Mouse (Mus musculus) cerebellum, postnatal 10 days (tissue): Measurements from ENCODE around the gene Gnaq.
"Not testable (repeated sequence)": the region's sequence is repeated elsewhere in the genome, so short reads cannot be mapped to it uniquely, and the experiment has no call there.

ENCODE experiments used
- DNase-seq, 2 experiments: peaks; one replicate each; pipeline ENCODE4 v3.0.0; 2021; ENCODE audit warnings: mixed read lengths in 2 of 2

Gene Gnaq

GRCm38 (mm10) chr19:16132791-16132864 lies at the start of gene Gnaq:
TSS of gene Gnaq (plus strand) at chr19:16132831.
- no peak for DNase-seq

GRCm38 (mm10) chr19:16083981-16084630 lies 48.5 kb upstream of the Gnaq start:
- DNase-seq: not testable (repeated sequence)

- DNase-seq: no peak
These were observed 47.4 kb upstream of the Gnaq start for GRCm38 (mm10) chr19:16085248-16085647.

DNA sequence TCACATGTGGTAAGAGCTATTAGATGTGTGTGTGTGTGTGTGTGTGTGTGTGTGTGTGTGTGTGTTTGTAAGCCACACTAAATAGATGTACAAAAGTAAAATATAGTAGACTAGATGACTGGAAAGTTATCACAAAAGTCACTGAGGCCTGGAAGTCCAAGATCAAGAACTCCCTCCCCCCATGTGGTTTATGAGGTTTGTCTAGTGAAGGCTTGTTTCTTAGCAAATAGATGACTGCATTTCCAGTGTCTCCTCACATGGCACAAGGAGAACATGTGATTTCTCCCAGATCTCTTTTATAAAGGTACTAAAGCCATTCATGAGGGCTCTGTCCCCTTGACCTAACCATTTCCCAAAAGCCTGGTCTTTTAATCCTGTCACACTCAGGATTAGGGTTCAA lies 46.5 kb upstream of the Gnaq start:
- DNase-seq: no peak

DNA sequence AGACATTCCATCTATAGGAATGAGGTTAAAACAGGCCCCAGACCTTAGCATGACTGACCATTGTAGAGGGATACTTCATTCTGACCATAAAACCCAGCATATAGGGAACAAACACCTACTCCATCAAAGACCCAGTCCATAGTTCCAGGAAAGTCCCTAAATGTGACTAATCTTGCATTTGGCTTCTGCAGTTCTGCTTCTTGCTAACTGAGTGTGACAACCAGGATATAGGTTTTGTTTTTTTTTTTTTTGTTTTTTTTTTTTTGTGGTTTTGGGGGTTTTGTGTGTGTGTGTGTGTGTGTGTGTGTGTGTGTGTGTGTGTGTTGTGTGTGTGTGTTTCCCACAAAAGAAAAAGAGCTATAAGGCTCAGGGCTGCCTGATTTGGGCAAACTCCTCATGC lies 46.0 kb upstream of the Gnaq start:
- DNase-seq: no peak

DNA sequence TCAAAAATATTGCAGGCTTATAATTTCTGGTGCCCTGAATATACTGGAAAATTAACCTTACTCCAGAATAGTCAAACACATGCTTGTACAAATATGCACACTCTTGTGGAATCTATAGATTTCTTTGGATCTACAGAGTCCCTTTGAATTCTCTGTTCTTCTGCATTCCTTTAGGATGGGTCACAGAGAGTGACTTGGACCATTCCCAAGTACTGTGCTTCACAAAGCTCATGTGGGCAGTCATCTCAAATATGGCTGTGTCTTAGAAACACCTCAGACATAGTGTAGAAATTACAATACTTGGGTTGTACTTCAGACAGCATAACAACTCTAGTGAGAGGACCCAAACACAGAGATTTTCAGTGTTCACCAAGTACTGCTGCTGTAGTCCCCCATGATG lies 45.2 kb upstream of the Gnaq start:
- no peak for DNase-seq

GRCm38 (mm10) chr19:16093616-16094015 lies 39.0 kb upstream of the Gnaq start:
- DNase-seq: no peak

- DNase-seq: no peak
These were observed 22.7 kb upstream of the Gnaq start for GRCm38 (mm10) chr19:16109901-16110300.

GRCm38 (mm10) chr19:16110670-16111069 lies 22.0 kb upstream of the Gnaq start:
- DNase-seq: no peak

- DNase-seq: peak; percentile 98
These were observed 19.3 kb upstream of the Gnaq start for GRCm38 (mm10) chr19:16113295-16113694.

DNA sequence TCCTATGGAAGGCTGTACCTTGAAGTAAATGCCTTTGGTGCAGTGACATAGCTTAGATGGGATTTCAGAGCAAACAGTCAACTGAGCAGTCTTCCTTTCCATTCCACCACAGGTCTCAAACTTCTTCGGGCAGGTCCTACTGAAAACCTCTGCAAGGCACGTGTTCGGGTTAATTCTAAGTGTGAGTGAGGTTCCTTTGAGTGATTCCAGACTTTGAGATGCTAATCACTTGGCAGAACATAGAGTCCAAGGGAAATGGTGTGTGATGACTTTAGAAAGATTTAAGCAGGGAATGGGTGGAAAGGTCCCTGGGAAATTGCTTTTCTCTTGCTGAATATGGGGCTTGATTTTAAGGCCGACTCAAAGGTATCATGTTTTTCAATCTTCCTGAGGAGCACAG lies 14.2 kb upstream of the Gnaq start:
- no peak for DNase-seq

- no peak for DNase-seq
These were observed 11.3 kb upstream of the Gnaq start for GRCm38 (mm10) chr19:16121301-16121700.

- DNase-seq: peak; percentile 50 to 53
These were observed 3.9 kb upstream of the Gnaq start for GRCm38 (mm10) chr19:16128715-16129114.

DNA sequence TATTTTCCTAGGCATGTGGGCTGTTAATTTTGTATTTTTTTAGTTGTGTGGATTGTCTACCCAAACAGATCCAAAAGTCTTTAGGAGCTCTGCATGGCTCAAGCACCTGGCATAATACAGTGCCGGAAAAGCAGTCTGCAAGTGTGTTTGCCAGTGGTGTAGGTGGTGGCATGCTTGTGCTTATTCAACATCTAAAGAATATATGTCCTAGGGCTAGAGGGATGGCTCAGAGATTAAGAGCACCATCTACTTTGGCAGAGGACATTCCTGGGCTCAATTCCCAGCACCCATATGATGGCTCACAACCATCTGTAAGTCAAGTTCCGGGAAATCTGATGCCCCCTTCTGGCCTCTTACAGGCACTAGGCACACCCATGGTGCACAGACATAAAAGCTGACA lies 3.5 kb upstream of the Gnaq start:
- no peak for DNase-seq

GRCm38 (mm10) chr19:16130476-16130875 lies 2.2 kb upstream of the Gnaq start:
- no peak for DNase-seq

- DNase-seq: peak in 1 of 2 experiments; percentile 59
These were observed 800 bp upstream of the Gnaq start for GRCm38 (mm10) chr19:16131831-16132230.

GRCm38 (mm10) chr19:16132340-16132790 lies 266 bp upstream of the Gnaq start:
- peak; percentile 97 to 99 for DNase-seq

DNA sequence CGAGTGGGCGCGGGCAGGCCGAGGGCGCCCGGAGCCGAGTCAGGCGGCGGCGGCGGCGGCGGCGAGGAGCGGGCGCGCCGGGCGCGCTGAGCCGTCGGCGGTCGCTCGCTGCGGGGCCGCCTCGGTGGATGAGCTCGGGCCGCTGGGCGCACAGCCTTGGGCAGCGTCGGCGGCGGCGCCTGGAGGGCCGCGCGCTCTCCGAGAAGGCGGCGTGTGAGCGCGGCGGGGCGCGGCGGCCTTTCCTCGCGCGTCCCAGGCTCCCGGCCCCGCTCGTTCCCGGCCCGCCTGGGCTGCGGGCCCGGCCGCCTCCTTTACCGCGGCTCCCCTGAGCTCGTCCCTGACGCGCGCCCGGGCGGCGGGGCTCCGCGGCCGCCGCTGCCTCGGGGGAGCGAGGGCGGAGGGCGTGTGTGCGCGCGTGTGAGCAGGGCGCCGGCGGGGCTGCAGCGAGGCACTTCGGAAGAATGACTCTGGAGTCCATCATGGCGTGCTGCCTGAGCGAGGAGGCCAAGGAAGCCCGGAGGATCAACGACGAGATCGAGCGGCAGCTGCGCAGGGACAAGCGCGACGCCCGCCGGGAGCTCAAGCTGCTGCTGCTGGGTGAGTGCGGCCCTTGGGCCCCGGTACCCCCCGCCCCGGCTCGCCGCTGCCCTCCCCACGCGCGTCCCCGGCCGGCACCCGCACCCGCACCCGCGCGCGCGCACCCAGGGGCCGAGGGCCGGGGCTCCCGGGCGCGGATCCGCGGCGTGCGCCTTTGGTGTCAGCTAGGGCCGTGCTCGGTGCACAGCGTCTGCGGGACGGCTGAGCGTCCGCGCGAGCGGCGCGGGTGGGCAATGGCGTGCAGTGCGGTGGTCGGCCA lies 462 bp downstream of the Gnaq start:
- DNase-seq: peak; percentile 84 to 85

DNA sequence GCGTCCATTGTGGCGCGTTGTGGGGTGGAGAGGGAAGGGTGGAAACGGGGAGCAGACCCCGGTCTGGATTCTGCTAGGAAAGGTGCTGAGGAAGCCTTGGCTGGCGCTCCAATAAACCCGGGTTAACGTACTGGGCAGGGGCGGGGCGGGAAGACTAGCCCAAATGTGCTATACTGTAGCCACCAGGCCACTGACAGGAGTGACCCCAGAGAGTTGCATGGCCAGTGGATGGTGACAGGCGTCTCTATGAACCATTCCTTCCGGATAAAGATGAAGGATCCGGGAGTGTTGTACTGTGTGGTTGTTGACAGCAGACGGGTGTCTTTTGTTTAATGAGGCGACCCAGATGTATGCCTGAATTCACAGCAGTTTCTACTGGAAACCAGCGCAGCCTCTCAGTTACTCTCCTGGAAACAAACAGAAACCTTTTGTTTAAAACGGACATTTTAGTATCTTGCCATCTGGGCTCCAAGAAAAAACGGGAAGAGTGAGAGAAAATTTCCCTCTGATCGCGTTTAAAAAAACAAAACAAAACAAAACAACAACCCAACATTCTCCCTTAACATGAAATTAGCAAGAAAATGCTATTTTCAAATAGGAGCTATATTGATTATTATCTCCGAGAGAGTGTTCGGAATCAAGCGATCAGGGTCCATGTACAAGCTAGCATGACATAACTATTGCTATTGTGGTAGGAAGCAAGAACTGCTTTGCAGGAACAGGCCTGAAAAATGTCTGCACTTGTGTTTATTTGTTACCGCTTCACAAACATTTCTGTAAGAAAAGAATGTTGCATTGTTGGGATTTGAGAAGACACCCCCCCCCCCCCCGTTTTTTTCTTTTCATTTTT lies 1.3 kb downstream of the Gnaq start:
- no peak for DNase-seq

- DNase-seq: peak in 1 of 2 experiments; percentile 34
These were observed 5.5 kb downstream of the Gnaq start for GRCm38 (mm10) chr19:16138064-16138580.

DNA sequence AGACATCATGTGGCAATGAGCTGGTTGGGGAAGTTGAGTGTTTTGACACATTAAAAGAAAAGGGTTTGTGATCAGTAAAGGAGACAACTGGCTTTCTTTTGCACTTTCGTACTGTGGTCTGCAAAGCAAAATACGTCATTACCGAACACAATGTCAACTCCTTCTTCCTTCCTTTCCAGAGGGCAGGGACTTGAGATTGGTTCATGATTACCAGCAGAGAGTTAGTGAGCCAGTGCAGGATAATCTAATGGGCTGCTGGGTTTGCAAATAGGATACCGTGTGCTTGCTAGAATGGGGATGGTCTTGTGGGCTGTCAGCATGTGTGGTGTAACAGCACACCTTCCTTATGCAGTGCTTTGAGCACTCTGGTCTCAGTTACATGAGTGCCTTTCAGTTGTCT lies 8.1 kb downstream of the Gnaq start:
- no peak for DNase-seq

- peak in 1 of 2 experiments; percentile 17 for DNase-seq
These were observed 9.2 kb downstream of the Gnaq start for GRCm38 (mm10) chr19:16141857-16142256.

DNA sequence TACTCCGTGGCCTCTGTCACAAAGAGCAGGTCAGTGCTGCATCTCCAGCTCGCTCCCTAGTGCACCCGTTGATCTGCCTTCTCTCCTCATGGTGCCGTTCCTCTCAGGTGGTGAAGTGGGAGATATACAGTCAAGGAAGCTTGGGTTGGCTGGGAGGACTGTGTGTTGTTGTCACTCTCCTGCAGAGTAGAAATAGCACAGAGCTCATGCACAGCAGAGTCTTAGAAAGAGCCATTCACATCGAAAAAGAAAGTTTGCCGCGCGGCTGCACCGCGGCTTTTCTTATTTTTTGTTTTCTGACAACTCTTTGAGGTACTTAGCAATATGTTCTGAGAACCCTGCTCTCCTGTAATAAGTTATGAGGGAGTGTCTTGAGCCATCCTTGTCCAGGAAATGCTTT lies 10.4 kb downstream of the Gnaq start:
- no peak for DNase-seq

- peak in 1 of 2 experiments; percentile 48 for DNase-seq
These were observed 14.8 kb downstream of the Gnaq start for GRCm38 (mm10) chr19:16147446-16147845.
